Mouse (Mus musculus) 3134 (cell line): ENCODE data around the gene Mdfi.
A peak's percentile ranks its signal among the peaks of the same experiment; 100 is the strongest.

Source experiments
- DNase-seq: peaks from one replicate; pipeline ENCODE4 v3.0.0-alpha.2; 2011; ENCODE audit warnings: low spot score; ENCODE audit not compliant: insufficient read length; ENCODE audit errors: extremely low read depth

The Mdfi gene

DNA sequence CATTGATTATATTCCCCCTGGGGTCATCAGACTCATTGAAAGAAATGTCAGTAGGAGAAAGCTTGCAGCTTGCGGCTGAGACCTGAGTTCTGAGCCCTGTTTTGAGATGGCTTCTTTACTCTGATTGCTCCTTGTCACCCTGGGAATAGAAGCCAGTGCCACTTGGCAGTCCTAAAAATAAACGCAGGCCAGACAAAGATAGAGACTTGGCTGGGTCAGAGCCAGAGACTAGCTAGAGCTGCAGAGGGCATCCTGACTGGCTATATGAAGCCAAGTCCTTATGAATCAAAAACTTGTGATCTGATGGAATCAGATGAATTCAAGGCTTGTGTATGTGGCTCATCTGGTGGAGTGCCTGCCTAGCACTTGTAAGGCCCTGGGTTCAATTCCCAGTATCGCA lies 15.5 kb upstream of the Mdfi start:
- DNase-seq = no peak

DNA sequence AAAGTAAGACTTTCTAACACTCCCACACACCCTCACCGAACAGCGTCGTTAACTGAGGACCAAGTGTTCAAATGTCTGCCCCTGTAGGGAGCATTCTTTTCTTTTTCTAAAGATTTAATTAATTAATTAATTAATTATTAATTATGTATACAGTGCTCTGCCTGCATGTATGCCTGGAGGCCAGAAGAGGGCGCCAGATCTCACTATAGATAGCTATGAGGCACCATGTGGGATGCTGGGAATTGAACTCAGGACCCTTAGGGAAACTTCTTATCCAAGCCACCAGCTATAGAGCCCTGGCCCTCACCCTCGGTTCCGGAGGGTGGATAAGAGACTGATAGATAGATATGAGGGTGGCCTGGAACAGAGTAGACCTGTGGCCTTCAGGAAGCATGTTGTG lies 13.5 kb upstream of the Mdfi start:
- no peak for DNase-seq

DNA sequence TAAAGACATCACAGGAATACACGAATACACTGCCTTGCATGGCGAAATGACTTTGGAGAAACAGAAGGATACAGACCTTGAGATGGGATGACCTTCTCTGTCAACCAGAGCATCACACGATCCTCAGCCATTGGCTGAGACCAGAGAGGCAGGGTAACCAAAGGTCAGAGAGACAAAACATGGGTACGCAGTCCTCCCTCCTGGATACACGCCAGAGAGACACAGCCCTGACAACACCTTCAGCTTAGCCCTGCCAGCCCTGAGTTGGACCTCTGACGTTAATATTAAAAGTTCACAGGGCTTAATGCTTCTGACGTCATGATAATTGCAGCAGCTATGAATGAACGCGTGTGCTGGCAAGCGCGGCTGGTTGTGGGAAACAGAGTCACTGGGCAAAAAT lies 11.1 kb upstream of the Mdfi start:
- no peak for DNase-seq

- DNase-seq = no peak
Observed at GRCm38 (mm10) chr17:47843465-47843864, 9.0 kb upstream of the Mdfi start.

GRCm38 (mm10) chr17:47841931-47842623 lies 7.6 kb upstream of the Mdfi start:
- peak; percentile 96 for DNase-seq

GRCm38 (mm10) chr17:47841521-47841920 lies 7.0 kb upstream of the Mdfi start:
- peak; percentile 70 for DNase-seq

DNA sequence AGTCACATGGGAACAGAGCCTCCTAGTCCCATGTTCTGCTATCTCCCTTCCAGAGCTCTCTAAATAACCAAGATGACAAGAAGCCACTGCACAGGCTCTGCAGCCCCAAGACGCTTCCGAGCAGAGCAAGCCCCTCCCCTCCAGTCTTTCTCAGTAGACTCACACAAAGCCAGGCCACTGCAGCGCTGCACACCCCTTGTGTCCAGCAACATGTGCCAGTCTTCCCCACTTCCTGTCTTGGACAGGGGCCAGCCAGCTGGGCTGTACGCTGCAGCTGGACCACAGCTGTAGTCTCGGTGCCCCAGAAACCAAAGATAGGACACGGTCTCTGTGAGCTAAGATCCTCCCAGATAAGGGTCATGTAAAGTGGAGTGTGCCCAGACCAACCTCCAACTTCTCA lies 3.3 kb upstream of the Mdfi start:
- DNase-seq = no peak

DNA sequence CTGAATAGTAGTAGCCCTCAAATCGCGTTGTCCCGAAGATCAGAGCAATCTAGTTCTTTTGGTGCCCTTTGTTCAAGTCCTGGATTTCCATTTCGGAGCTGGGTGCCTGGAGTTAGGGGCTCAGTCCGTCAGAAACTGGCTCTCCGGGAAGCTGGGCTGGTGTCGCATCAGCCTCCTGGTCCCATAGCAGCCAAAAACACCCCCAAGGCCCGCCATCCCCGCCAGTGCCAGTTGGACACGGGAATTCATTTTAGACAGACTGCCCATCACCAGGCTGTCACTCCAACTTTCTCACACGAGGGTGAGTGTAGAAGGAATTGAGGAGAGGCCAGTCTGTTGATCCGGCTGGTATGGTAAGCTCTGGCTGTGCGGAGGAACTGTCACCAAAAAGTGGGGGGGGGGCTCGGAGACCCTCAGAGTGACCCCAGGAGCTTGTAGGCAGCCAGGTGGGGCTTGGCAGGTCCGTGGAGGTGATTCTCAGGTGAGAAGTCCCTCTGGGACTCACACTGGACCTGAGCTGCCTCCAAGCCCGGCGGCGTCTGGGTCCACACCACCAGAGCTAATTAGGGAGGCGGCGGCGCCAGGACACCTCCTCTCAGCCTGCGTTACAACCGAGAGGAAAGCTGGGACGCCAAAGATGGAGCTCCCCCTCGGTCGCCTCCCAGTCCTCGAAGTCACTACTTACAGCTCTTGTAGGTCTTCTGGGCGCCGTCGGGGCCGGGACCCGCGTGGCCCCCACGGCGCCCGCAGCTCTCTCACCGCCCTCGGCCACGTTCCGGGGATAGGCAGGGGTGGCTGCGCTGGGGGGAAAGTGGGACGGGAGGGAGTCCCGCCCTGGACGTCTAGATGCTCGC lies 636 bp downstream of the Mdfi start:
- DNase-seq = no peak

- DNase-seq = no peak
Observed at GRCm38 (mm10) chr17:47833029-47833627, 1.4 kb downstream of the Mdfi start.

DNA sequence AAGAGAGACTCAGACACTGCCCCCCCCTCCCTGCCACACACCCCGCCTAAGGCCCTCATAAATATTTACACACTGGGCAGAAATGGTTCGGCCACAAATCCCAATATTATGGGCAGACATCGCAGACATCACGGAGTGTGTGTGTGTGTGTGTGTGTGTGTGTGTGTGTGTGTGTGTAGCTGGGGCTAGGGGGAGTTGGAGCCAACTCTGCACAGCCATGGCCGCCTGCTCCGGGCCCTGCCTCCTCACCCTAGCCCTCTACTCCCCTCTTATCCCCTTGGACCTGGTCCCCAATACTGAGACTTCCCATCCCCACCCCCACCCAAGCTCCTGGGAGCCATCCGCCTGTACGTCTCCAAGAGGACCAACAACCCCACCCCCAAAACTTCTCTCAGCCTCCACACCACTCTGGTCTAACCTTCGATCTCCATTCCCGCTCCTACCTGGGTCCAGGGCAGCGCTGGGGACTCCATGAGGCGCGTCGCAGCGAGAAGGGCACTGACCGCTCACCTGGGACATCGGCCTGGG lies 1.9 kb downstream of the Mdfi start:
- no peak for DNase-seq

- DNase-seq = no peak
Observed at GRCm38 (mm10) chr17:47831772-47832171, 2.7 kb downstream of the Mdfi start.

DNA sequence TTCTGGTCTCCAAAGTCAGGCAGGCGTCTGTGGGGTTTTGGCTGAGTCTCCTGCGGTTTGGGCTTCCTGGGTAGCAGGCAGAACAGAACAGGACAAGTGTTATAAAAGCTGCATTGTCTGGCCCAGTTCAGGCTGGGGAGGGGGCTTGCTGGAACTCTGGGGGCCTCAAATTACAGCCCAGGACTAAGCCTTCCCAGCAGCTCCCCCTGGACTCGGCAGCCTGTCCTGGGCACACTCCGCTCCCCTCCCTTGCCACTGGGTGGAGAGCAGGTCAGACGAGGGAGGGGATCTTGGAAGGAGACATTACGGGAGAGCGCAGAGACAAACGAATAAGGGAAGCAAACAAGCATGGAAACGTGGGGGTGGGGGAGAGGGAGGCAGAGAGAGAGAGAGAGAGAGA lies 3.3 kb downstream of the Mdfi start:
- DNase-seq = no peak

DNA sequence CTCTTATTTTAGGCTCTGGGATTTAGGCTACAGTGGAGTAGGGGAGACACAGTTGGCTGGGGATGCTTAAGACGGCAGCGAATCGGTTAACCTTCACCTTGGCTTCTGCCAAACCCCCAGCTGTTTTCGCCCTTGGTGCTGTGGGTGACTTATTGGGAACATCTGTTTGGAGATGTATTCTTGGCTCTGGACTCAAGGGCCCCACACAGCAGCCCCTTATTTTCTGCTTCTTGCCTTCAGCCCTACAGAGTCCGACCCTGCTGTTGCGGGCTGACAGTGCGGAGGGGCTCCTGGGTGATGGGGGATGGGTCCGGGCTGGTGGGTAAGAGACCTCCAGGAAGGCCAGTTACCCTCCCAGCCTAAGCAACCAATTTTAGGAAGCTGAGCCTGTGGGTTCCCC lies 13.2 kb downstream of the Mdfi start:
- DNase-seq = no peak

DNA sequence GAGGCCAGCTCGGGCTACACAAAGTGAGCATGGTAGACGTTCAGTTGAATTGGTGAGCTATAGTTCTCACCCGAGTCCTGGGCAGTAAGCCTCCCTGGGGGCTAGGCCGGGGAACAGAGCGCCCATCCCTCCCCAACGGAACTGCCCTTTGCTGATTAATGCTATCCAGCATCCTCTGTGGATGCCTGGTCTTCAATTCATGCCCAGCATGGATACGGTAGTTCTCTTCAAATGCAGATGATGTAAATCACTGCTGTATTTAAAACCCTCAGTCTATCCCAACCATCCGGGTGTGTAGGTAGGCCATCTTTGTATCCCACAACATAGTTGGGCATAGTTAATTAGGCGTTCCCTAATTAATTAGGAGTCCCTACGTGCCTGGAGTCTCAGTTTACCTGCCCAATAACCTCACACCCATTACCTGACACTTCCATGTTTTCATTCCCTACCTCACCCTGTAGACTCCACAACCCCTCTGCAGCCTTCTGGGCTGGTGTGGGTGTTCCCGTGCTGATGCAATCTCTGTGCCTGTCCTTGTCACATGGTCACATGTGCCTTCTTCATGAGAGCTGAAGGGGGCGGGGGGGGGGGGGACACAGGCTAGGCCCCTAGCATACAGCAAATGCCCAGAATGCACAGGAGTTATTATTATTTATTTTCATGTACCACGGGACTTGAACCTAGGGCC lies 16.3 kb downstream of the Mdfi start:
- DNase-seq = no peak

- no peak for DNase-seq
Observed at GRCm38 (mm10) chr17:47815446-47815845, 19.0 kb downstream of the Mdfi start.

DNA sequence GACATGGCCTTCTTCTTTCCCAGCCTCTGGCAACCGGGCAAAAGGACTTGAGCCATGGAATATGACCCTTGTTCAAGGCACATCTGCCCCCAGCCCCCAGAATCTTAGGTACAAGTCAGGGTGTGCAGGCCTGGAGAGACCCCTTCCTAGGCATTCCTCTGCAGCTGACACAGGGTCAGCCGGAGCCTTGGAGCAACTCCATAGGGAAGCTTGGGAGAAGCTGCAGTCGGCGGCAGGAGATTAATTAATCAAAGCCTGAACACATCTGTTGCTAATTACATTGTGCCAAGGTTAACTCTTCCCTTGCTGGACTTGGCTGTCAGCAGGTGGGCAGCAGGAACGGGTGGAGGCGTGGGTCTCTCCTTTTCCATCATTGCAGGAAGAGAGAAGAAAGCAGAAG lies 20.0 kb downstream of the Mdfi start:
- DNase-seq = no peak

DNA sequence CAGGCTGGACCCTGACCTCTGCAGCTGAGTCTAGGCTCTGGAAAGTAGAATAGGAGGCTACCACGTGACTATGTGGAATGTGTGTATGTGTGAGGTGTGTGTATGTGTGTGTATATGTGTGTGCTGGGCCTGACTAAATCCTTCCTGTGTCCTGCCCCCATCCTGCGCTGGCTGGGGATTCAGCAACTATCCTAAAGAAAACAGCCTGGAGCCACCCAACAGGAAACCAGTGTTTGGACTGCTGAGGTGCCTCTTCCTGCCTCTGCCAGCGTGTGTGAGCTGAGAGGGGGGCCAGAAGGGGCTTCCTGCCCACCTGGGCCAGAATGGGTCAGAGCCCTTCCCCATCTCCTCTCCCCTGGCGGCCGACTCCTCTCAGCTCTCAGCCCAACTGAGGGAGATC lies 20.9 kb downstream of the Mdfi start:
- DNase-seq = no peak

DNA sequence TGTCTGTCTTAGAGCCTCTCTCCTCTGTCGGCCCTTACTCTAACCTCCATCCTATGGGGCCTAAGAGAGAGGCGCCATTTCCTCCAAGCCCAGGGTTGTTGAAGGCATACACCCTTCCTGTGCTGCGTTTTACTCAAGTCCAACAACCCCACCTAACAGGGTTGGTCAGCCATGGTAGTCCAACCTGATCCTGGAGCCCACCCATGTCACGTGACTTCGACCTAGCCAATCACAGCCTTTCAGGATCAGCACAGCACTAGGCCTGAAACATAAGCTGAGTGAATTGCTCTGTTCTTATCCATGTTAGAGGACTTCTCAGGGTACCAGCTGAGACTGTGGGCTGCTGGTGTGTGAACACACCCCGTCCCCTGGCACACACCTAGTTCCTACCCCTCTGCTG lies 22.3 kb downstream of the Mdfi start:
- DNase-seq = no peak

GRCm38 (mm10) chr17:47811265-47811800 lies 23.2 kb downstream of the Mdfi start:
- DNase-seq = no peak

GRCm38 (mm10) chr17:47806230-47806629 lies 28.3 kb downstream of the Mdfi start:
- no peak for DNase-seq
